Mouse (Mus musculus) CH12.LX (cell line): ENCODE data around the gene Polr2l.

Experiments
- CTCF ChIP-seq, 2 experiments: IDR thresholded peaks in 1 of 2; conservative IDR thresholded peaks in 1 of 2; 2 replicates each; pipeline ENCODE4 v1.5.1; 2011 to 2012; ENCODE audit warnings: low read depth in 2 of 2, low read length in 2 of 2, improper control_type of control experiment in 1 of 2, inconsistent platforms in 1 of 2, mild to moderate bottlenecking in 1 of 2, moderate library complexity in 1 of 2
- EP300 ChIP-seq: IDR thresholded peaks from 2 replicates; pipeline ENCODE4 v1.6.1; 2011; ENCODE audit warnings: low read length, improper control_type of control experiment
- MAFK ChIP-seq: IDR thresholded peaks from 2 replicates; pipeline ENCODE4 v1.6.1; 2011; ENCODE audit warnings: low read length, improper control_type of control experiment; ENCODE audit not compliant: insufficient replicate concordance
- MAZ ChIP-seq: IDR thresholded peaks from 2 replicates; pipeline ENCODE4 v1.6.1; 2012; ENCODE audit warnings: low read depth, mild to moderate bottlenecking, inconsistent platforms, low read length, improper control_type of control experiment, moderate library complexity
- NRF1 ChIP-seq: IDR thresholded peaks from 2 replicates; pipeline ENCODE4 v1.6.1; 2014; ENCODE audit warnings: low read depth, mild to moderate bottlenecking, inconsistent platforms, low read length, improper control_type of control experiment, moderate library complexity
- RAD21 ChIP-seq: IDR thresholded peaks from 2 replicates; pipeline ENCODE4 v1.6.1; 2011; ENCODE audit warnings: low read depth, mild to moderate bottlenecking, low read length, improper control_type of control experiment, moderate library complexity
- TBP ChIP-seq: conservative IDR thresholded peaks from 2 replicates; pipeline ENCODE4 v1.6.1; 2011; ENCODE audit warnings: low read depth, low read length, improper control_type of control experiment
- USF2 ChIP-seq: conservative IDR thresholded peaks from 2 replicates; pipeline ENCODE4 v1.6.1; 2011; ENCODE audit warnings: low read depth, low read length, improper control_type of control experiment
- ZC3H11A ChIP-seq: IDR thresholded peaks from 2 replicates; pipeline ENCODE4 v1.6.1; 2012; ENCODE audit warnings: low read depth, mild to moderate bottlenecking, inconsistent platforms, low read length, improper control_type of control experiment
- ZNF384 ChIP-seq: IDR thresholded peaks from 2 replicates; pipeline ENCODE4 v1.6.1; 2012; ENCODE audit warnings: low read depth, low read length, improper control_type of control experiment, inconsistent platforms

- TF ChIP-seq CTCF (conservative IDR thresholded peaks at IDR 0.05 in 1 of 2, IDR thresholded peaks at IDR 0.05 in 1 of 2; ENCODE audit: low read depth in 2 of 2, low read length in 2 of 2) (no peak), EP300 (no peak), TBP (no peak), MAFK (no peak), MAZ (no peak), RAD21 (no peak), NRF1 (no peak), USF2 (no peak), ZC3H11A (no peak), ZNF384 (no peak)
Observed at GRCm38 (mm10) chr7:141431434-141432185, 43.3 kb downstream of the Polr2l start.
